8 mouse cellular contexts compared by ENCODE assay signal in the genomic region with DNA sequence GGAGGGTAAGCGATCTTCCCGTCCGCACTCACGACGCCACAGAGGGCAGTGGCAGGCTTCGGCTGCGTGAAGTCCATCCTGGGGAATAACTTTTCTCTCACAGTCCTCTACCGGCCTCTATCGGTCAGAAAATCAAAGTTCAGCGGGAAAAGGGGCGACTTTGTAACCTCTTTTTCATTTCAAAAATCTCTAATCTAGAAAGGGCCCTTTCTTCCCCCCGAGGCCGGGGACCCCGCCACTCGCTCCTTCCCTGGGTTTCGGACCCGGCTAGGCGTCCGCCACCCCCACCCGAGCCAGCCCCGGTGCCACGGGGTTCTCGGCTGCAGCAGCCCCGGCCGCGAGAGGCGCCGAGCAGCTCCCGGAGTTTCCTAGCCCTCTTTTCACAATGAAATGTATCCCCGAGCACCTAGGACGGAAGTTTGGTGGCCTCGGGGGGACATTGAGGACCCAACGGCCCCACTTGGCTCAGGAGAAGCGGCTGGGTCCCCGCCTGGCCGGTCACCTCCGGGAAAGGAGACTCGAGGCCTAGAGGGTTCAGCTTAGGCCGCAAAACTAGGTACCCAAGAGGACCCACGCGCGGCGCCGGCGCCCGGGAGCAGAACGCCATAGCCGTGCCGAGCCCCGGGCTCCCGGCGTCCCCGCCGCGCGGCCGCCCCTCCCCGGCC. TPM values are rescaled to one million over a fixed set of nuclear protein-coding genes. Genes with fewer than 3 reads are reported as not detected.
DNase-seq lines count a peak whose midpoint lies in the region; ATAC-seq and TF ChIP-seq lines count a peak whose summit lies in the region.

No protein-coding gene starts in this region.

- peaks cover 1% of the 10 kb centered on the region for H3K4me1 ChIP-seq in ES-Bruce4 (ENCODE audit: control insufficient read depth, insufficient read depth, low read length)
- peaks cover 10% of the 10 kb centered on the region for H3K4me1 ChIP-seq in forebrain, embryonic 14.5 days (ENCODE audit: control insufficient read depth, insufficient read depth, low read length)
- H3K4me1 ChIP-seq in neural tube, embryonic 14.5 days (ENCODE audit: control insufficient read depth, insufficient read depth, low read length): peaks cover 10% of the 10 kb centered on the region
- H3K4me1 ChIP-seq in testis, adult 2 months (ENCODE audit: control insufficient read depth, insufficient read depth, low read length): peaks cover 2% of the 10 kb centered on the region

- no peaks in the 10 kb centered on the region for H3K9me3 ChIP-seq in ES-Bruce4 (replicated peaks; ENCODE audit: control insufficient read depth, insufficient read depth, low read length, poor library complexity, severe bottlenecking)
- H3K9me3 ChIP-seq in forebrain, embryonic 14.5 days (replicated peaks; ENCODE audit: control insufficient read depth, low read length): no peaks in the 10 kb centered on the region
- no peaks in the 10 kb centered on the region for H3K9me3 ChIP-seq in neural tube, embryonic 14.5 days (ENCODE audit: control insufficient read depth, low read length)

- DNase-seq in forebrain, embryonic 14.5 days (ENCODE audit: low spot score): peak; percentile 86
- DNase-seq in heart, postnatal 14 days: peak; percentile 71 to 78
- peak; percentile 70 for DNase-seq in layer of hippocampus, adult 11-12 months (ENCODE audit: low spot score)
- DNase-seq in lung, adult 18-20 months: peak; percentile 70 to 83

- no peaks in the 10 kb centered on the region for H3K27me3 ChIP-seq in ES-Bruce4 (ENCODE audit: control insufficient read depth, insufficient read depth, low read length, poor library complexity, severe bottlenecking)
- no peaks in the 10 kb centered on the region for H3K27me3 ChIP-seq in forebrain, embryonic 14.5 days (replicated peaks; ENCODE audit: control insufficient read depth, insufficient read depth, low read length)
- H3K27me3 ChIP-seq in neural tube, embryonic 14.5 days (ENCODE audit: control insufficient read depth, insufficient read depth, low read length): no peaks in the 10 kb centered on the region
- no peaks in the 10 kb centered on the region for H3K27me3 ChIP-seq in testis, adult 2 months (ENCODE audit: control insufficient read depth, insufficient read depth, low read length)

- peak overlapping the region; percentile 98 for H3K9ac ChIP-seq in ES-Bruce4 (ENCODE audit: low read depth, poor library complexity, severe bottlenecking)
- H3K9ac ChIP-seq in forebrain, embryonic 14.5 days (ENCODE audit: low read length): peak overlapping the region; percentile 96
- peak overlapping the region; percentile 90 for H3K9ac ChIP-seq in neural tube, embryonic 14.5 days (replicated peaks; ENCODE audit: low read depth, low read length)

- TF ChIP-seq CTCF in ES-Bruce4 (IDR thresholded peaks at IDR 0.05; ENCODE audit: low read depth, low read length): peak; percentile 32
- TF ChIP-seq CTCF in testis, adult 2 months (IDR thresholded peaks at IDR 0.05; ENCODE audit: control insufficient read depth, insufficient read depth, insufficient replicate concordance, low read depth, low read length): peak; percentile 46; the same call in 1 of the 2 replicates

- peak overlapping the region; percentile 55 for H3K27ac ChIP-seq in ES-Bruce4 (ENCODE audit: insufficient read depth, low read length)
- H3K27ac ChIP-seq in forebrain, embryonic 14.5 days (ENCODE audit: low read depth, low read length): peak overlapping the region; percentile 96
- H3K27ac ChIP-seq in neural tube, embryonic 14.5 days (ENCODE audit: low read depth, low read length): peak overlapping the region; percentile 89
- peak overlapping the region; percentile 93 for H3K27ac ChIP-seq in testis, adult 2 months (ENCODE audit: control insufficient read depth, insufficient read depth, low read depth, low read length)

- peak; percentile 58 for ATAC-seq in cerebellum, adult (ENCODE audit: insufficient number of reproducible peaks, low FRiP score, low TSS enrichment)
- ATAC-seq in forebrain, embryonic 14.5 days: peak; percentile 35
- ATAC-seq in neural tube, embryonic 14.5 days (ENCODE audit: low read depth): peak; percentile 55

- under 1% methylated on average over 53 of the region's 58 CpGs for WGBS in forebrain, embryonic 14.5 days
- WGBS in neural tube, embryonic 14.5 days: under 1% methylated on average over 57 of the region's 58 CpGs

- H3K4me2 ChIP-seq in forebrain, embryonic 14.5 days (ENCODE audit: low read length): peak overlapping the region; percentile 70
- H3K4me2 ChIP-seq in neural tube, embryonic 14.5 days (ENCODE audit: low read depth, low read length): peak overlapping the region; percentile 60

- peak overlapping the region; percentile 81 for H3K4me3 ChIP-seq in ES-Bruce4 (ENCODE audit: low read depth, low read length)
- H3K4me3 ChIP-seq in forebrain, embryonic 14.5 days (ENCODE audit: low read depth, low read length): peak overlapping the region; percentile 98
- H3K4me3 ChIP-seq in neural tube, embryonic 14.5 days (ENCODE audit: low read depth, low read length): peak overlapping the region; percentile 98
- peak overlapping the region; percentile 99 for H3K4me3 ChIP-seq in testis, adult 2 months (ENCODE audit: control insufficient read depth, low read depth, low read length)

- intact Hi-C loops in heart, postnatal 14 days (cut with DNase I): loop anchor here (2.0 to 5.0 kb wide), 4 partner anchors 60 to 296 kb away; a partner anchor contains a TSS

- TF ChIP-seq EP300 in ES-Bruce4 (IDR thresholded peaks at IDR 0.05; ENCODE audit: insufficient read depth, low read depth, low read length): no peak

- H3K36me3 ChIP-seq in ES-Bruce4 (ENCODE audit: control insufficient read depth, insufficient read depth, low read length, poor library complexity, severe bottlenecking): peaks cover 21% of the 10 kb centered on the region
- H3K36me3 ChIP-seq in forebrain, embryonic 14.5 days (ENCODE audit: control insufficient read depth, insufficient read depth, low read length): peaks cover 19% of the 10 kb centered on the region; the same call in 1 of the 2 replicates
- no peaks in the 10 kb centered on the region for H3K36me3 ChIP-seq in neural tube, embryonic 14.5 days (ENCODE audit: control insufficient read depth, insufficient read depth, low read length)
- no peaks in the 10 kb centered on the region for H3K36me3 ChIP-seq in testis, adult 2 months (ENCODE audit: control insufficient read depth, insufficient read depth, low read length)

- no peak for TF ChIP-seq POLR2A in ES-Bruce4 (IDR thresholded peaks at IDR 0.05; ENCODE audit: insufficient read depth, low read length)
- no peak for TF ChIP-seq POLR2A in testis, adult 2 months (IDR thresholded peaks at IDR 0.05; ENCODE audit: control insufficient read depth, low read depth, low read length)

RNA-seq across cellular contexts. Expression of a gene that starts 1.1 kb away (rescaled TPM):
- 318 and 327 TPM in 2 replicates for polyA plus RNA-seq in ES-Bruce4 (2011; ENCODE audit: insufficient read depth, insufficient read length, low read depth, missing spikeins)
- 58.7 and 63.4 TPM in 2 replicates for polyA plus RNA-seq in forebrain, embryonic 14.5 days (2014; fragmentation: Nextera tagmentation; extraction: Ambion mirVana)
- 10 to 100 TPM; 59.8 to 67.0 TPM for total RNA-seq in heart, postnatal 14 days (2021)
- polyA plus RNA-seq in neural tube, embryonic 14.5 days (2014; fragmentation: Nextera tagmentation; extraction: Ambion mirVana): 60.6 and 69.2 TPM in 2 replicates
- 12.9 and 14.9 TPM in 2 replicates for polyA plus RNA-seq in testis, adult 2 months (2012; rRNA removed)

Comparison
In these comparisons a context has a peak if more than half of its experiments do, and no peak if none do; other contexts are left out.
1. Peak in every context shown above with its lines: DNase-seq, ATAC-seq, H3K4me3 ChIP-seq and H3K27ac ChIP-seq.